Mouse (Mus musculus) testis, adult 2 months (tissue): Measurements from ENCODE around the gene Gm28305.
A peak's percentile ranks its signal among the peaks of the same experiment; 100 is the strongest.

Experiments
- CTCF ChIP-seq: fragments of 200-500 bp; IDR thresholded peaks from 2 replicates; pipeline ENCODE4 v1.5.1; 2012; ENCODE audit warnings: low read depth, mild to moderate bottlenecking, inconsistent platforms, low read length, moderate library complexity; ENCODE audit not compliant: control insufficient read depth, insufficient read depth, insufficient replicate concordance
- POLR2A ChIP-seq: fragments of 200-500 bp; IDR thresholded peaks from 2 replicates; pipeline ENCODE4 v1.6.1; 2012; ENCODE audit warnings: low read depth, mild to moderate bottlenecking, inconsistent platforms, low read length, moderate library complexity; ENCODE audit not compliant: control insufficient read depth

DNA sequence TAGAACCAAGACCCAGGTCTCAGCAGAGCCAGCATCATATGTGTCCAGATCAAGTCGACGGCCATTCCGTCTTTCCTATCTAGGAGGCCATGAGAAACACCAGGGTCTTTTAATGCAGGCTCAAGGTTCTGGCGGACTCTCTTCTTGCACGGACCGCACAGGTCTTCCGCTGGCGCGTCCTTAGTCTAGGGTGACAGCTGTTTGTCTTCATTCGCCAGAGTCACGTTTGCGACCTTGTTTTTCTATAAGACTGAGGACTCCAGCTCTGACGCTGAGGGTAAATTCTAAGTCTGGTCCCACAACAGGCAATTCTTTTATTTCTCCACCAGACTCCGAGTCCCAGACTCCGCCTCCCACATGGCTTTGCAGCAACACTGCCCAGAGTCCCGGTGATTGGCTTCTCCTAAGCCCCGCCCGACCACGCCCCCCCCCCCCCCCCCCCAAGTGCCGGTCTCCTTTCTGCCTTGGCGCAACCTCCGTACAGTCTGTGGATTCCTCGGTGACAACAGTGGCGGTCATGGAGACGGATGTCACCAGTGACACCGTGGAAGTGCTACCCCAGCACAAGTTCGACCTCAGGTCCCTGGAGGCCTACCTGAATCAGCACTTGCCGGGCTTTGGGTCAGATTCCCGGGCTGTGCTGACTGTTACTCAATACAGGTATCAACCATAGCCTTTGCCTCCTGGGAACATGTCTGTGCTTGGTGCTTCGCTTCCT is 22.9 kb downstream of the Gm28305 start, which contains the start of gene Acad11:
- TF ChIP-seq POLR2A = 0 out of 2 replicates have a peak, but pooled peaks have one; percentile 3
- no peak for TF ChIP-seq CTCF
